Mouse (Mus musculus) CH12.LX (cell line): ENCODE results near the gene Gm12184. TPM values are rescaled to one million over a fixed set of nuclear protein-coding genes. Genes with fewer than 3 reads are reported as not detected.

Experiments used
- DNase-seq: peaks from one replicate; pipeline ENCODE4 v3.0.0-alpha.2; 2013; ENCODE audit errors: extremely low read depth
- H3K27ac ChIP-seq: 2 replicates; pipeline ENCODE4 v1.5.1; 2012; ENCODE audit warnings: low read depth, mild to moderate bottlenecking, control low read depth, moderate library complexity; ENCODE audit not compliant: insufficient read depth
- H3K27me3 ChIP-seq: replicated peaks from 2 replicates; pipeline ENCODE3; 2012; ENCODE audit warnings: inconsistent platforms
- H3K36me3 ChIP-seq, 2 experiments: replicated peaks in 1 of 2; 2 replicates each; pipeline versions ENCODE3 to v1.6.1; 2012; ENCODE audit warnings: inconsistent platforms in 1 of 2, low read length in 1 of 2, mild to moderate bottlenecking in 1 of 2, mixed read lengths in 1 of 2, moderate library complexity in 1 of 2; ENCODE audit not compliant: control insufficient read depth in 1 of 2, insufficient read depth in 1 of 2
- H3K4me1 ChIP-seq, 2 experiments: 2 replicates each; pipeline ENCODE4 v1.6.1; 2012; ENCODE audit warnings: inconsistent platforms in 1 of 2, moderate library complexity in 1 of 2; ENCODE audit not compliant: insufficient read depth in 2 of 2, control insufficient read depth in 1 of 2
- H3K4me2 ChIP-seq: 2 replicates; pipeline ENCODE4 v1.6.1; 2012; ENCODE audit warnings: low read depth, mild to moderate bottlenecking, control low read depth; ENCODE audit not compliant: poor library complexity, insufficient read depth, severe bottlenecking
- H3K4me3 ChIP-seq, 3 experiments: fragments of 150-350 bp in 1 of 3; sonication (generic) in 1 of 3; replicated peaks in 1 of 3; 2 replicates each; pipeline versions ENCODE3 to v1.5.1; 2011 to 2012; ENCODE audit warnings: low read depth in 2 of 3, low read length in 2 of 3, mild to moderate bottlenecking in 2 of 3, moderate library complexity in 2 of 3, control low read depth in 1 of 3, improper control_type of control experiment in 1 of 3, inconsistent platforms in 1 of 3, mixed read lengths in 1 of 3; ENCODE audit not compliant: poor library complexity in 1 of 3
- H3K79me2 ChIP-seq: replicated peaks from 2 replicates; pipeline ENCODE4 v1.6.1; 2012; ENCODE audit warnings: mild to moderate bottlenecking, moderate library complexity; ENCODE audit not compliant: control insufficient read depth, poor library complexity, insufficient read depth, severe bottlenecking; ENCODE audit errors: extremely low read depth
- H3K9ac ChIP-seq: 2 replicates; pipeline ENCODE4 v1.6.1; 2012; ENCODE audit warnings: low read depth, mild to moderate bottlenecking, control low read depth, moderate library complexity; ENCODE audit not compliant: insufficient read depth
- H3K9me3 ChIP-seq: replicated peaks from 2 replicates; pipeline ENCODE3; 2012; ENCODE audit warnings: low read length, inconsistent platforms, mixed read lengths
- BHLHE40 ChIP-seq: IDR thresholded peaks from 2 replicates; pipeline ENCODE4 v1.6.1; 2011; ENCODE audit warnings: mild to moderate bottlenecking, low read depth, low read length, improper control_type of control experiment
- CHD1 ChIP-seq: IDR thresholded peaks from 2 replicates; pipeline ENCODE4 v1.6.1; 2012; ENCODE audit warnings: low read depth, low read length, improper control_type of control experiment, inconsistent platforms
- CHD2 ChIP-seq: IDR thresholded peaks from 2 replicates; pipeline ENCODE4 v1.6.1; 2011; ENCODE audit warnings: low read length, improper control_type of control experiment
- E2F4 ChIP-seq: IDR thresholded peaks from 2 replicates; pipeline ENCODE4 v1.6.1; 2011; ENCODE audit warnings: low read depth, low read length, improper control_type of control experiment; ENCODE audit not compliant: insufficient replicate concordance
- EP300 ChIP-seq: IDR thresholded peaks from 2 replicates; pipeline ENCODE4 v1.6.1; 2011; ENCODE audit warnings: low read length, improper control_type of control experiment
- ETS1 ChIP-seq: conservative IDR thresholded peaks from 2 replicates; pipeline ENCODE4 v1.6.1; 2012; ENCODE audit warnings: low read depth, mild to moderate bottlenecking, inconsistent platforms, low read length, improper control_type of control experiment, moderate library complexity
- GABPA ChIP-seq: IDR thresholded peaks from 2 replicates; pipeline ENCODE4 v1.6.1; 2012; ENCODE audit warnings: low read depth, low read length, improper control_type of control experiment, inconsistent platforms; ENCODE audit not compliant: insufficient replicate concordance
- HCFC1 ChIP-seq: IDR thresholded peaks from 2 replicates; pipeline ENCODE4 v1.6.1; 2012; ENCODE audit warnings: low read depth, mild to moderate bottlenecking, inconsistent platforms, low read length, improper control_type of control experiment
- JUND ChIP-seq: conservative IDR thresholded peaks from 2 replicates; pipeline ENCODE4 v1.6.1; 2011; ENCODE audit warnings: low read depth, low read length, improper control_type of control experiment
- MAX ChIP-seq: IDR thresholded peaks from 2 replicates; pipeline ENCODE4 v1.6.1; 2011; ENCODE audit warnings: low read length, improper control_type of control experiment
- MEF2A ChIP-seq: IDR thresholded peaks from 2 replicates; pipeline ENCODE4 v1.6.1; 2014; ENCODE audit warnings: low read depth, mild to moderate bottlenecking, inconsistent platforms, low read length, improper control_type of control experiment, borderline replicate concordance
- MXI1 ChIP-seq: IDR thresholded peaks from 2 replicates; pipeline ENCODE4 v1.6.1; 2011; ENCODE audit warnings: mild to moderate bottlenecking, low read depth, low read length, improper control_type of control experiment
- NELFE ChIP-seq: IDR thresholded peaks from 2 replicates; pipeline ENCODE4 v1.6.1; 2011; ENCODE audit warnings: low read depth, low read length, improper control_type of control experiment
- PAX5 ChIP-seq: IDR thresholded peaks from 2 replicates; pipeline ENCODE4 v1.6.1; 2012; ENCODE audit warnings: low read length, inconsistent platforms, mixed read lengths
- POLR2A ChIP-seq: IDR thresholded peaks from 2 replicates; pipeline ENCODE4 v1.6.1; 2011; ENCODE audit warnings: low read depth, mild to moderate bottlenecking, improper control_type of control experiment, low read length
- POLR2AphosphoS2 ChIP-seq: IDR thresholded peaks from 2 replicates; pipeline ENCODE4 v1.6.1; 2011; ENCODE audit warnings: low read depth, low read length, improper control_type of control experiment
- SIN3A ChIP-seq: IDR thresholded peaks from 2 replicates; pipeline ENCODE4 v1.6.1; 2012; ENCODE audit warnings: low read length, improper control_type of control experiment, inconsistent platforms
- SMC3 ChIP-seq: IDR thresholded peaks from 2 replicates; pipeline ENCODE4 v1.6.1; 2011; ENCODE audit warnings: low read depth, low read length, improper control_type of control experiment
- TBP ChIP-seq: conservative IDR thresholded peaks from 2 replicates; pipeline ENCODE4 v1.6.1; 2011; ENCODE audit warnings: low read depth, low read length, improper control_type of control experiment
- TCF12 ChIP-seq: IDR thresholded peaks from 2 replicates; pipeline ENCODE4 v1.6.1; 2014; ENCODE audit warnings: low read depth, mild to moderate bottlenecking, inconsistent platforms, low read length, improper control_type of control experiment
- USF1 ChIP-seq: IDR thresholded peaks from 2 replicates; pipeline ENCODE4 v1.6.1; 2014; ENCODE audit warnings: low read depth, mild to moderate bottlenecking, inconsistent platforms, low read length, improper control_type of control experiment
- ZC3H11A ChIP-seq: IDR thresholded peaks from 2 replicates; pipeline ENCODE4 v1.6.1; 2012; ENCODE audit warnings: low read depth, mild to moderate bottlenecking, inconsistent platforms, low read length, improper control_type of control experiment
- ZMIZ1 ChIP-seq: IDR thresholded peaks from 2 replicates; pipeline ENCODE4 v1.6.1; 2012; ENCODE audit warnings: low read depth, mild to moderate bottlenecking, inconsistent platforms, low read length, improper control_type of control experiment
- ZNF384 ChIP-seq: IDR thresholded peaks from 2 replicates; pipeline ENCODE4 v1.6.1; 2012; ENCODE audit warnings: low read depth, low read length, improper control_type of control experiment, inconsistent platforms
- dilution Hi-C: fragments of 300-500 bp; cut with MboI; formaldehyde crosslinking; loops from 2 replicates; pipeline ENCODE4 v1.14.3; 2020; ENCODE audit warnings: low sequenced_read_pairs; ENCODE audit not compliant: extremely low pct_unique_long_range_greater_than_20kb, extremely low pct_ligation_motif_present
- in situ Hi-C: fragments of 300-500 bp; cut with MboI; formaldehyde crosslinking; loops from 3 replicates; pipeline ENCODE4 v1.14.3; 2019; ENCODE audit warnings: low sequenced_read_pairs, low pct_ligation_motif_present, low pct_unique_long_range_greater_than_20kb, mixed read lengths
- polyA plus RNA-seq: library from polyadenylated mRNA; unstranded; fragments of >175 nt; gene quantifications from 2 replicates; pipeline ENCODE4 v1.2.1, GENCODE M21; 2012; ENCODE audit warnings: low read depth; ENCODE audit not compliant: insufficient read length
- total RNA-seq, 2 experiments: library from RNA; depleted of rRNA; stranded (reverse); fragments of 300-350 nt in 1 of 2; fragments of >200 nt in 1 of 2; gene quantifications; 2 replicates each; pipeline ENCODE4 v1.2.3; 2012 to 2014

Gm12184 gene
- total and polyA plus RNA-seq, 3 experiments = 5.6 to 51.6 (median 7.1) TPM

DNA sequence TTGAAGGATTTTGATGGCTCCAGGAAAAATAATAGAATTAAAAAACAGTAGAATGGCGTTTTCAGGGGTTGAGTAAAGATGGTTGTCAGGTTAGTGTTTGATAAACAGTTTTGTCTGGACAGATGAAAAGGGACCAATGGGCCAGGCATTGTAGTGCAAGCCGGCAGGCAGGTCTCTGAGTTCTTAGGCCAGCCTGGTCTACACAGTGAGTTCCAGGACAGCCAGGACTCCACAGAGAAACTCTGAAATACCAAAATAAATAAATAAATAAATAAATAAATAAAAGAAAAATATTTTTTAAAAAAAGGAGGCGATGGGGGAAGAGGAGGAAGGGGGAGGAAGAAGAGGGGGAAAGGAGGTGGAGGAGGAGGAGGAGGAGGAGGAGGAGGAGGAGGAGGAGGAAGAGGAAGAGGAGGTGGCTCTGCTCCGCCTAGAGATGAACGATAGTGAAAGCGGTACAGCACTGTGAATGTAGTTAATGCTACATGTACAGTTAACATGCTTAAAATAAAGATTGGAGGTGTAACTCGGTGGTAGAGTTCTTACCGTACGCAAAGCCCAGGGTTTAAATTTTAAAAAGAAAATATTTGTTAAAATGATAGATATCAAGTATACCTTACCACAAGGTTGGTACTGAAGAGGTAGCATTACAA, 6.7 kb upstream of the Gm12184 start:
- Histone ChIP-seq H3K4me2 (peak overlapping the region; percentile 67), H3K4me1 (peaks cover 13 to 34% of the 10 kb centered on the region in 2 experiments; a peak in 3 of 4 replicates), H3K9ac (peak overlapping the region; percentile 18), H3K79me2 (no peaks in the 10 kb centered on the region), H3K36me3 (no peaks in the 10 kb centered on the region), H3K9me3 (peaks cover 3% of the 10 kb centered on the region), H3K27ac (peak overlapping the region; percentile 50), H3K27me3 (peaks cover 9% of the 10 kb centered on the region), H3K4me3 (peak overlapping the region; percentile 46 to 73 (median 51))
- in situ Hi-C loops = no loop called here
- TF ChIP-seq ZMIZ1 (no peak), POLR2A (0 out of 2 replicates have a peak, but pooled peaks have one; percentile 38), PAX5 (no peak), MEF2A (peak; percentile 61), ZNF384 (no peak), EP300 (no peak; the same call in 1 of the 2 replicates), SMC3 (no peak), NELFE (peak; percentile 31; the same call in 1 of the 2 replicates), JUND (peak; percentile 52), HCFC1 (peak; percentile 61; the same call in 1 of the 2 replicates), CHD2 (no peak), POLR2AphosphoS2 (no peak), CHD1 (peak; percentile 93), USF1 (no peak), MXI1 (peak; percentile 74), GABPA (no peak), SIN3A (peak; percentile 94), TCF12 (no peak), BHLHE40 (no peak), ETS1 (peak; percentile 41), ZC3H11A (no peak), MAX (no peak)
- DNase-seq = no peak
- dilution Hi-C loops = no loop called here

DNA sequence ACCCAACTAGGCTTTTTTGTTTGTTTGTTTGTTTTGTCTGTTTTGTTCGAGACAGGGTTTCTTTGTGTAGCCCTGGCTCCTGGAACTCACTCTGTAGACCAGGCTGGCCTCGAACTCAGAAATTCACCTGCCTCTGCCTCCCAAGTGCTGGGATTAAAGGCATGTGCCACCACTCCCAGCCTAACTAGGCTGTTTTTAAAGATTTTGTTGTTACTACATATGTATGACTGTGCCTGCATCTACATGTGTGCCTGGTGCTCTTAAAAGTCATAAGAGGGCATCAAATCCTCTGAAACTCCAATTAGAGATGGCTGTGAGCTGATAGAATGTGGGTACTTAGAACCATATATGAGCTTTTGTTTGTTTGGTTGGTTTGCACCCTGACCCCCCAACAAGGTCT, 4.8 kb upstream of the Gm12184 start:
- H3K4me3 ChIP-seq = no peak overlapping the region
- peaks cover 12% of the 10 kb centered on the region for H3K9me3 ChIP-seq
- H3K9ac ChIP-seq = no peak overlapping the region
- dilution Hi-C loops = no loop called here
- TF ChIP-seq NELFE = no peak
- TF ChIP-seq EP300 = no peak
- TF ChIP-seq TBP = peak; percentile 82
- no peak for TF ChIP-seq E2F4
- TF ChIP-seq, all 38 proteins: peak for 1
- H3K36me3 ChIP-seq = no peaks in the 10 kb centered on the region
- H3K79me2 ChIP-seq = no peaks in the 10 kb centered on the region
- no peak overlapping the region for H3K4me2 ChIP-seq
- H3K27me3 ChIP-seq = peaks cover 4% of the 10 kb centered on the region
- DNase-seq = no peak
- peaks cover 11 to 24% of the 10 kb centered on the region in 2 experiments; a peak in 3 of 4 replicates for H3K4me1 ChIP-seq
- in situ Hi-C loops = no loop called here
- no peak overlapping the region for H3K27ac ChIP-seq
